Mouse (Mus musculus): ENCODE results near the gene Nr1i3. TPM values are rescaled to one million over a fixed set of nuclear protein-coding genes. Genes with fewer than 3 reads are reported as not detected.

Gene Nr1i3
- polyA plus RNA-seq, 1 experiment = not detected

GRCm38 (mm10) chr1:171172779-171173178, 41.0 kb upstream of the Nr1i3 start:
- Histone ChIP-seq H3K27me3 (ENCODE audit: control insufficient read depth, insufficient read depth, low read length, poor library complexity, severe bottlenecking) (no peaks in the 10 kb centered on the region), H3K27ac (ENCODE audit: insufficient read depth, low read length) (no peak overlapping the region), H3K4me3 (ENCODE audit: low read depth, low read length) (no peak overlapping the region), H3K9me3 (replicated peaks; ENCODE audit: control insufficient read depth, insufficient read depth, low read length, poor library complexity, severe bottlenecking) (no peaks in the 10 kb centered on the region), H3K36me3 (ENCODE audit: control insufficient read depth, insufficient read depth, low read length, poor library complexity, severe bottlenecking) (no peaks in the 10 kb centered on the region), H3K9ac (ENCODE audit: low read depth, poor library complexity, severe bottlenecking) (no peak overlapping the region), H3K4me1 (ENCODE audit: control insufficient read depth, insufficient read depth, low read length) (peaks cover under 1% of the 10 kb centered on the region)
- TF ChIP-seq CTCF (IDR thresholded peaks at IDR 0.05; ENCODE audit: low read depth, low read length) = no peak
- TF ChIP-seq POLR2A (IDR thresholded peaks at IDR 0.05; ENCODE audit: insufficient read depth, low read length) = no peak
- TF ChIP-seq EP300 (IDR thresholded peaks at IDR 0.05; ENCODE audit: insufficient read depth, low read depth, low read length) = no peak

- no peak overlapping the region for H3K9ac ChIP-seq (ENCODE audit: low read depth, poor library complexity, severe bottlenecking)
- TF ChIP-seq POLR2A (IDR thresholded peaks at IDR 0.05; ENCODE audit: insufficient read depth, low read length) (no peak), EP300 (IDR thresholded peaks at IDR 0.05; ENCODE audit: insufficient read depth, low read depth, low read length) (no peak), CTCF (IDR thresholded peaks at IDR 0.05; ENCODE audit: low read depth, low read length) (no peak)
- H3K4me3 ChIP-seq (ENCODE audit: low read depth, low read length) = no peak overlapping the region
- no peak overlapping the region for H3K27ac ChIP-seq (ENCODE audit: insufficient read depth, low read length)
- H3K27me3 ChIP-seq (ENCODE audit: control insufficient read depth, insufficient read depth, low read length, poor library complexity, severe bottlenecking) = no peaks in the 10 kb centered on the region
- H3K4me1 ChIP-seq (ENCODE audit: control insufficient read depth, insufficient read depth, low read length) = no peaks in the 10 kb centered on the region
- no peaks in the 10 kb centered on the region for H3K36me3 ChIP-seq (ENCODE audit: control insufficient read depth, insufficient read depth, low read length, poor library complexity, severe bottlenecking)
- no peaks in the 10 kb centered on the region for H3K9me3 ChIP-seq (replicated peaks; ENCODE audit: control insufficient read depth, insufficient read depth, low read length, poor library complexity, severe bottlenecking)
Observed at GRCm38 (mm10) chr1:171179487-171180171, 34.1 kb upstream of the Nr1i3 start.

GRCm38 (mm10) chr1:171183025-171183424, 30.7 kb upstream of the Nr1i3 start:
- H3K9ac ChIP-seq (ENCODE audit: low read depth, poor library complexity, severe bottlenecking) = no peak overlapping the region
- TF ChIP-seq POLR2A (IDR thresholded peaks at IDR 0.05; ENCODE audit: insufficient read depth, low read length) = no peak
- no peak for TF ChIP-seq EP300 (IDR thresholded peaks at IDR 0.05; ENCODE audit: insufficient read depth, low read depth, low read length)
- no peak for TF ChIP-seq CTCF (IDR thresholded peaks at IDR 0.05; ENCODE audit: low read depth, low read length)
- H3K4me3 ChIP-seq (ENCODE audit: low read depth, low read length) = no peak overlapping the region
- peaks cover under 1% of the 10 kb centered on the region for H3K4me1 ChIP-seq (ENCODE audit: control insufficient read depth, insufficient read depth, low read length)
- H3K9me3 ChIP-seq (replicated peaks; ENCODE audit: control insufficient read depth, insufficient read depth, low read length, poor library complexity, severe bottlenecking) = no peaks in the 10 kb centered on the region
- no peaks in the 10 kb centered on the region for H3K36me3 ChIP-seq (ENCODE audit: control insufficient read depth, insufficient read depth, low read length, poor library complexity, severe bottlenecking)
- no peaks in the 10 kb centered on the region for H3K27me3 ChIP-seq (ENCODE audit: control insufficient read depth, insufficient read depth, low read length, poor library complexity, severe bottlenecking)
- no peak overlapping the region for H3K27ac ChIP-seq (ENCODE audit: insufficient read depth, low read length)

GRCm38 (mm10) chr1:171183620-171184019, 30.1 kb upstream of the Nr1i3 start:
- no peaks in the 10 kb centered on the region for H3K27me3 ChIP-seq (ENCODE audit: control insufficient read depth, insufficient read depth, low read length, poor library complexity, severe bottlenecking)

GRCm38 (mm10) chr1:171184314-171184713, 29.5 kb upstream of the Nr1i3 start:
- peaks cover 3% of the 10 kb centered on the region for H3K4me1 ChIP-seq (ENCODE audit: control insufficient read depth, insufficient read depth, low read length)
- H3K27ac ChIP-seq (ENCODE audit: insufficient read depth, low read length) = no peak overlapping the region
- no peaks in the 10 kb centered on the region for H3K27me3 ChIP-seq (ENCODE audit: control insufficient read depth, insufficient read depth, low read length, poor library complexity, severe bottlenecking)
- TF ChIP-seq CTCF (IDR thresholded peaks at IDR 0.05; ENCODE audit: low read depth, low read length) (no peak), POLR2A (IDR thresholded peaks at IDR 0.05; ENCODE audit: insufficient read depth, low read length) (no peak), EP300 (IDR thresholded peaks at IDR 0.05; ENCODE audit: insufficient read depth, low read depth, low read length) (no peak)
- no peaks in the 10 kb centered on the region for H3K36me3 ChIP-seq (ENCODE audit: control insufficient read depth, insufficient read depth, low read length, poor library complexity, severe bottlenecking)
- H3K4me3 ChIP-seq (ENCODE audit: low read depth, low read length) = no peak overlapping the region
- H3K9ac ChIP-seq (ENCODE audit: low read depth, poor library complexity, severe bottlenecking) = no peak overlapping the region
- H3K9me3 ChIP-seq (replicated peaks; ENCODE audit: control insufficient read depth, insufficient read depth, low read length, poor library complexity, severe bottlenecking) = no peaks in the 10 kb centered on the region

More at GRCm38 (mm10) chr1:171183620-171184019, 30.1 kb upstream of the Nr1i3 start:
- H3K4me1 ChIP-seq (ENCODE audit: control insufficient read depth, insufficient read depth, low read length) = peaks cover 2% of the 10 kb centered on the region
- no peaks in the 10 kb centered on the region for H3K9me3 ChIP-seq (replicated peaks; ENCODE audit: control insufficient read depth, insufficient read depth, low read length, poor library complexity, severe bottlenecking)
- H3K36me3 ChIP-seq (ENCODE audit: control insufficient read depth, insufficient read depth, low read length, poor library complexity, severe bottlenecking) = no peaks in the 10 kb centered on the region
- H3K9ac ChIP-seq (ENCODE audit: low read depth, poor library complexity, severe bottlenecking) = no peak overlapping the region
- TF ChIP-seq CTCF (IDR thresholded peaks at IDR 0.05; ENCODE audit: low read depth, low read length) = no peak
- no peak for TF ChIP-seq POLR2A (IDR thresholded peaks at IDR 0.05; ENCODE audit: insufficient read depth, low read length)
- TF ChIP-seq EP300 (IDR thresholded peaks at IDR 0.05; ENCODE audit: insufficient read depth, low read depth, low read length) = no peak
- no peak overlapping the region for H3K27ac ChIP-seq (ENCODE audit: insufficient read depth, low read length)
- no peak overlapping the region for H3K4me3 ChIP-seq (ENCODE audit: low read depth, low read length)

- Histone ChIP-seq H3K4me3 (ENCODE audit: low read depth, low read length) (no peak overlapping the region), H3K9ac (ENCODE audit: low read depth, poor library complexity, severe bottlenecking) (no peak overlapping the region), H3K27ac (ENCODE audit: insufficient read depth, low read length) (no peak overlapping the region), H3K9me3 (replicated peaks; ENCODE audit: control insufficient read depth, insufficient read depth, low read length, poor library complexity, severe bottlenecking) (no peaks in the 10 kb centered on the region), H3K4me1 (ENCODE audit: control insufficient read depth, insufficient read depth, low read length) (peaks cover 5% of the 10 kb centered on the region), H3K36me3 (ENCODE audit: control insufficient read depth, insufficient read depth, low read length, poor library complexity, severe bottlenecking) (no peaks in the 10 kb centered on the region), H3K27me3 (ENCODE audit: control insufficient read depth, insufficient read depth, low read length, poor library complexity, severe bottlenecking) (no peaks in the 10 kb centered on the region)
- TF ChIP-seq POLR2A (IDR thresholded peaks at IDR 0.05; ENCODE audit: insufficient read depth, low read length) = no peak
Observed at GRCm38 (mm10) chr1:171185655-171186054, 28.1 kb upstream of the Nr1i3 start.
